Mouse (Mus musculus) heart, embryonic 14.5 days (tissue): ENCODE data around the gene Klhl35. TPM values are rescaled to one million over a fixed set of nuclear protein-coding genes. Genes with fewer than 3 reads are reported as not detected.
A peak's percentile ranks its signal among the peaks of the same experiment; 100 is the strongest.

Experiments used
- ATAC-seq: fragments of 200-750 bp; cut with Nextera tagmentation; 2 replicates; pipeline ENCODE4 v1.8.0; 2017; ENCODE audit warnings: low read depth, moderate TSS enrichment; ENCODE audit not compliant: insufficient number of reproducible peaks, insufficient read depth, low FRiP score
- H3K27ac ChIP-seq, 2 experiments: fragments of 200-500 bp in 1 of 2; fragments of 300-500 bp in 1 of 2; sonication (generic) in 1 of 2; replicated peaks in 1 of 2; 2 replicates each; pipeline ENCODE4 v1.5.1; 2012 to 2014; ENCODE audit warnings: low read depth in 2 of 2, low read length in 2 of 2, control low read depth in 1 of 2, mild to moderate bottlenecking in 1 of 2, mixed read lengths in 1 of 2; ENCODE audit not compliant: control insufficient read depth in 1 of 2, insufficient read depth in 1 of 2
- H3K27me3 ChIP-seq: fragments of 300-500 bp; sonication (generic); 2 replicates; pipeline ENCODE4 v1.6.1; 2014; ENCODE audit warnings: mild to moderate bottlenecking, low read length, control low read depth; ENCODE audit not compliant: control insufficient read depth, insufficient read depth
- H3K36me3 ChIP-seq: fragments of 300-500 bp; sonication (generic); 2 replicates; pipeline ENCODE4 v1.6.1; 2014; ENCODE audit warnings: mild to moderate bottlenecking, control low read depth, low read length, mixed read lengths; ENCODE audit not compliant: control insufficient read depth, insufficient read depth
- H3K4me1 ChIP-seq, 2 experiments: fragments of 200-500 bp in 1 of 2; fragments of 300-500 bp in 1 of 2; sonication (generic) in 1 of 2; 2 replicates each; pipeline ENCODE4 v1.6.1; 2012 to 2014; ENCODE audit warnings: low read length in 2 of 2, control low read depth in 1 of 2, mixed read lengths in 1 of 2; ENCODE audit not compliant: control insufficient read depth in 2 of 2, insufficient read depth in 2 of 2
- H3K4me2 ChIP-seq: fragments of 300-500 bp; sonication (generic); 2 replicates; pipeline ENCODE4 v1.6.1; 2014; ENCODE audit warnings: mild to moderate bottlenecking, low read length
- H3K4me3 ChIP-seq, 2 experiments: fragments of 200-500 bp in 1 of 2; fragments of 300-500 bp in 1 of 2; sonication (generic) in 1 of 2; 2 replicates each; pipeline ENCODE4 v1.5.1; 2012 to 2014; ENCODE audit warnings: low read length in 2 of 2, mild to moderate bottlenecking in 2 of 2, control low read depth in 1 of 2, low read depth in 1 of 2, moderate library complexity in 1 of 2; ENCODE audit not compliant: control insufficient read depth in 1 of 2, insufficient read depth in 1 of 2
- H3K9ac ChIP-seq: fragments of 300-500 bp; sonication (generic); 2 replicates; pipeline ENCODE4 v1.6.1; 2014; ENCODE audit warnings: mild to moderate bottlenecking, low read length
- H3K9me3 ChIP-seq: fragments of 300-500 bp; sonication (generic); 2 replicates; pipeline ENCODE4 v1.6.1; 2016; ENCODE audit warnings: low read length, control low read depth; ENCODE audit not compliant: control insufficient read depth
- WGBS: fragments of 180-500 bp; shearing (Covaris S2); extraction: QIAGEN DNeasy Blood & Tissue Kit; methylation state at CpG from one replicate; pipeline ENCODE4 v1.1.7; 2014; 5-methylcytosine and 5-hydroxymethylcytosine counted together
- polyA plus RNA-seq: library from polyadenylated mRNA; unstranded; fragments of >200 nt; fragmentation: Nextera tagmentation; extraction: Ambion mirVana; gene quantifications from 2 replicates; pipeline ENCODE4 v1.2.1, GENCODE M21; 2014

Gene Klhl35
- polyA plus RNA-seq, 1 experiment from 2014 or later, result 1.1 TPM

DNA sequence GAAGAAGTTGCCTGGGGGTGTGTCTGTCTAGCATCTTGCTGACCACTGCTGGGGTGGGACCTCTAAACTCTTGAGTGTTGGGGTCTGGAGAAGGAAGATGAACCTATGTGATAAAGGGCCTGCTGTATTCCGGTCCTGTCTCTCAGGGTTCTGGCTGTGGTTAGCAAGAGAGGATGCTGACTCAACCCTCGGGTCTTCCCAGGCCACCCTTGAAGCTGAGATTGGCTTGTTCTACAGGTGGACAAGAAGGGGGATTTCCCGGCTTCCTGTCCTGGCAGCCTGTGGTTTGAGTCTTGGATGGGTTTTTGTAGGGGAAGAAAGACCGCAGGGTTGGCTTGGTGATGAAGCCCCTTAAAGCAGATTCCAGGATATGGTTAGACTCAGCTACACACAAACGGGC lies 37.0 kb upstream of the Klhl35 start:
- Histone ChIP-seq H3K4me3 (no peak overlapping the region), H3K36me3 (peaks cover 11% of the 10 kb centered on the region; the same call in 1 of the 2 replicates), H3K9ac (no peak overlapping the region), H3K4me1 (peaks cover 28 to 31% of the 10 kb centered on the region in 2 experiments), H3K9me3 (no peaks in the 10 kb centered on the region), H3K27ac (no peak overlapping the region), H3K27me3 (no peaks in the 10 kb centered on the region), H3K4me2 (no peak overlapping the region)
- 66% methylated on average over 5 of the region's 5 CpGs for WGBS
- ATAC-seq, result no peak

- H3K27ac ChIP-seq, result no peak overlapping the region
- H3K27me3 ChIP-seq, result no peaks in the 10 kb centered on the region
- WGBS, result 66% methylated on average over 6 of the region's 6 CpGs
- H3K4me2 ChIP-seq, result no peak overlapping the region
- H3K4me1 ChIP-seq, result peaks cover 28 to 30% of the 10 kb centered on the region in 2 experiments
- no peak overlapping the region for H3K4me3 ChIP-seq
- no peaks in the 10 kb centered on the region for H3K9me3 ChIP-seq
- peaks cover 11% of the 10 kb centered on the region; the same call in 1 of the 2 replicates for H3K36me3 ChIP-seq
- H3K9ac ChIP-seq, result no peak overlapping the region
- ATAC-seq, result no peak
Measured at GRCm38 (mm10) chr7:99429786-99430185, 36.0 kb upstream of the Klhl35 start.

DNA sequence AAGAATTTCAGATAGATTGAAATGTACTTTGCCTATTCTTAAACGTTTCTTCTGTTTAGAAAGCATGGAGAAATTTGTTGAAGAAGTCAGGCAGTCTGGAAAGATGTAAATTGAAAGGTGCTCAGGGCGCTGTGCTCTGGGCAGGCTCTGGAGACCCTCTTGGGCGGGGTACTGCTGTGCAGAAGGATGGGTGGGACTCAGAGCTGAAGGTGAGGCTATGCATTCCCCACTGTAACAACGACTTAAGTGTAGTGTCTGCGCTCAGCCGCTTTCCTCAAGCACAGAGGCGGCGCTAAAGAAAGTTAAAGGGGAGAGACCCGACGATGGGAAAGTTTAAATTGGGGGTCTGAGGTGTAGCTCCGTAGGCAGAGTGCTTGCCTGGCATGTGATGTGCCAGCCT lies 35.6 kb upstream of the Klhl35 start:
- H3K27ac ChIP-seq, result no peak overlapping the region
- no peak overlapping the region for H3K4me3 ChIP-seq
- H3K36me3 ChIP-seq, result peaks cover 11% of the 10 kb centered on the region; the same call in 1 of the 2 replicates
- no peak overlapping the region for H3K4me2 ChIP-seq
- ATAC-seq, result no peak
- H3K27me3 ChIP-seq, result no peaks in the 10 kb centered on the region
- peaks cover 24 to 28% of the 10 kb centered on the region in 2 experiments for H3K4me1 ChIP-seq
- H3K9ac ChIP-seq, result no peak overlapping the region
- WGBS, result 65% methylated on average over 11 of the region's 11 CpGs
- H3K9me3 ChIP-seq, result no peaks in the 10 kb centered on the region

GRCm38 (mm10) chr7:99432248-99432647 lies 33.6 kb upstream of the Klhl35 start:
- peak overlapping the region; percentile 19 to 59; a peak in 3 of 4 replicates for H3K27ac ChIP-seq
- no peak overlapping the region for H3K4me3 ChIP-seq
- H3K9me3 ChIP-seq, result no peaks in the 10 kb centered on the region
- H3K27me3 ChIP-seq, result no peaks in the 10 kb centered on the region
- peak overlapping the region; percentile 48 for H3K9ac ChIP-seq
- H3K4me2 ChIP-seq, result peak overlapping the region; percentile 15; the same call in 1 of the 2 replicates
- no peak for ATAC-seq
- peaks cover 24 to 28% of the 10 kb centered on the region in 2 experiments for H3K4me1 ChIP-seq
- peaks cover 6% of the 10 kb centered on the region; the same call in 1 of the 2 replicates for H3K36me3 ChIP-seq
- WGBS, result 42% methylated on average over 14 of the region's 14 CpGs

- Histone ChIP-seq H3K4me1 (peaks cover 24 to 28% of the 10 kb centered on the region in 2 experiments), H3K4me2 (peak overlapping the region; percentile 15; the same call in 1 of the 2 replicates), H3K27me3 (no peaks in the 10 kb centered on the region), H3K4me3 (no peak overlapping the region), H3K36me3 (peaks cover 6% of the 10 kb centered on the region; the same call in 1 of the 2 replicates), H3K9ac (no peak overlapping the region), H3K9me3 (no peaks in the 10 kb centered on the region), H3K27ac (peak overlapping the region; percentile 16 to 59; a peak in 2 of 4 replicates)
- no peak for ATAC-seq
- WGBS, result 75% methylated on average over 6 of the region's 6 CpGs
Measured at GRCm38 (mm10) chr7:99432863-99433262, 32.9 kb upstream of the Klhl35 start.

- Histone ChIP-seq H3K4me2 (no peak overlapping the region), H3K27me3 (no peaks in the 10 kb centered on the region), H3K27ac (no peak overlapping the region), H3K9ac (no peak overlapping the region), H3K4me3 (no peak overlapping the region), H3K36me3 (peaks cover 6% of the 10 kb centered on the region; the same call in 1 of the 2 replicates), H3K9me3 (no peaks in the 10 kb centered on the region), H3K4me1 (peaks cover 24% of the 10 kb centered on the region in 2 experiments)
- 49% methylated on average over 12 of the region's 12 CpGs for WGBS
- no peak for ATAC-seq
Measured at GRCm38 (mm10) chr7:99434672-99435250, 31.0 kb upstream of the Klhl35 start.

DNA sequence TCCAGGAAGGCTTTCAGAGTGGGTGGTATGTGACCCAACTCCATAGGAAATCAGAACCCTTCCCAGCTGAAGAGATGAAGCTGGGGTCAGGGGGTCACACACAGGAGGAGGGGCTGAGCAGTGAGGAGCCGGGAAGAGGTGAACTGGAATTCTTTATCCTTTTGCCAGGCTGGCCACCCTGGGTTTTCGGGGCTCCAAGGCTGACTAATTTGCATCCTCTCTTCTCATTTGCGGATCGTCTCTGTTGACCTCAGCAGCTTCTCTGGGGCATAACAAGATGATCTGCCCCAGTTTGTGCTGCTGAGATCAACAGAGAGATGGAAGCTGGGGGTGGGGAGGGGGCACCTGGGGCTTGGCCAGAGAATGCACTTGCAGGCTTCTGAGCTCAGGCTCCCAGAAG lies 29.3 kb upstream of the Klhl35 start:
- ATAC-seq, result no peak
- H3K36me3 ChIP-seq, result peaks cover 6% of the 10 kb centered on the region; the same call in 1 of the 2 replicates
- no peaks in the 10 kb centered on the region for H3K9me3 ChIP-seq
- no peak overlapping the region for H3K27ac ChIP-seq
- no peaks in the 10 kb centered on the region for H3K27me3 ChIP-seq
- peaks cover 30 to 32% of the 10 kb centered on the region in 2 experiments for H3K4me1 ChIP-seq
- WGBS, result 35% methylated on average over 4 of the region's 4 CpGs
- no peak overlapping the region for H3K9ac ChIP-seq
- no peak overlapping the region for H3K4me3 ChIP-seq
- no peak overlapping the region for H3K4me2 ChIP-seq
